ENCODE assay signal across 17 mouse cellular contexts in the genomic region with DNA sequence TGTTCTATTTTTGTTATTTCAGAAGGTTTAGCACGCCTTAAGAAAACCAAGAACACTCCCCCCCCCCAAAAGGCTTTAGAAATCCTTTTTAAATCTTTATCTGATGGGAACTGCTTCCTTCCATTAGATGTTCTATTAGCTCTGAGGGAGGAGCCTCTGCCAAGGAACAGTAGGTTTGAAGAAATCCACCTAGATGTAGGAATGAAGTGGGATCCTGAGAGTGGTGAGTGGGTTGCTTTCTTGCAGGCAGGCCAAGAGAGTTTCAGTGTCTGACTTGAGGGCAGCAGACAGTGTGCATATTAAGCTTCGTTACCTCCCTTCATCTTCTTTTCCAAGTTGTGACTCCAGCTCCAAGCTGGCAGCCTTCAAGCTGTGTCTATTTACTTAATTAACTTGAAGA. TPM values are rescaled to one million over a fixed set of nuclear protein-coding genes. Genes with fewer than 3 reads are reported as not detected.
DNase-seq lines count a peak whose midpoint lies in the region; ATAC-seq and TF ChIP-seq lines count a peak whose summit lies in the region.
"Had no signal": no experiment of that assay in that cellular context is flagged by ENCODE, and none has a peak within 500 bp of the region (broad histone marks: within the 10 kb centered on the region; RNA-seq: fewer than 3 reads in every experiment).

No protein-coding gene starts in this region.

- DNase-seq in forebrain, embryonic 14.5 days (ENCODE audit: low spot score): no peak
- no peak for DNase-seq in layer of hippocampus, adult 2 months (ENCODE audit: low spot score in 2 of 2)
- no peak for DNase-seq in layer of hippocampus, adult 18-20 months (ENCODE audit: low spot score in 2 of 2)
- peak; percentile 10 for DNase-seq in brain, embryonic 14.5 days (ENCODE audit: low read depth)
- peak; percentile 11 for DNase-seq in induced T-regulatory cell, adult 2 months (ENCODE audit: low read depth)
- DNase-seq in kidney, adult 8-10 months: no peak
- DNase-seq: cerebellum, postnatal 36 days; kidney, adult 9 months; kidney, postnatal 36 days; liver, postnatal 0 days; thymus, postnatal 36 days had no signal

- no peak overlapping the region for H3K4me2 ChIP-seq in forebrain, embryonic 12.5 days
- no peak overlapping the region for H3K4me2 ChIP-seq in forebrain, embryonic 14.5 days (ENCODE audit: low read length)
- H3K4me2 ChIP-seq: intestine, embryonic 15.5 days had no signal

- no peaks in the 10 kb centered on the region for H3K27me3 ChIP-seq in forebrain, embryonic 12.5 days
- no peaks in the 10 kb centered on the region for H3K27me3 ChIP-seq in forebrain, embryonic 14.5 days (replicated peaks; ENCODE audit: control insufficient read depth, insufficient read depth, low read length)
- H3K27me3 ChIP-seq: intestine, embryonic 15.5 days had no signal

- no peak for ATAC-seq in forebrain, embryonic 12.5 days (ENCODE audit: low FRiP score)
- no peak for ATAC-seq in forebrain, embryonic 14.5 days
- no peak for ATAC-seq in activated CD4-positive, CD25-positive, alpha-beta regulatory T cell, adult 4 months
- ATAC-seq: liver, postnatal 0 days had no signal

- peak overlapping the region; percentile 61; the same call in 1 of the 2 replicates for H3K27ac ChIP-seq in forebrain, embryonic 12.5 days
- no peak overlapping the region; the same call in 1 of the 2 replicates for H3K27ac ChIP-seq in forebrain, embryonic 14.5 days (ENCODE audit: low read depth, low read length)
- peak overlapping the region; percentile 78 for H3K27ac ChIP-seq in layer of hippocampus, adult 2 months
- H3K27ac ChIP-seq: heart, embryonic 10.5 days; intestine, embryonic 15.5 days; macrophage had no signal

- 32% methylated on average over 2 of the region's 2 CpGs for WGBS in forebrain, embryonic 12.5 days
- WGBS in forebrain, embryonic 14.5 days: 13% methylated on average over 2 of the region's 2 CpGs

- no peaks in the 10 kb centered on the region for H3K9me3 ChIP-seq in forebrain, embryonic 12.5 days
- no peaks in the 10 kb centered on the region for H3K9me3 ChIP-seq in forebrain, embryonic 14.5 days (replicated peaks; ENCODE audit: control insufficient read depth, low read length)
- H3K9me3 ChIP-seq: heart, embryonic 10.5 days; intestine, embryonic 15.5 days had no signal

- TF ChIP-seq CTCF in layer of hippocampus, adult 2 months (conservative IDR thresholded peaks at IDR 0.05): no peak
- TF ChIP-seq CTCF in brain, embryonic 14.5 days (IDR thresholded peaks at IDR 0.05; ENCODE audit: borderline replicate concordance, extremely low read depth, insufficient read depth, insufficient read length): no peak

- peaks cover 19% of the 10 kb centered on the region for H3K4me1 ChIP-seq in forebrain, embryonic 12.5 days
- H3K4me1 ChIP-seq in forebrain, embryonic 14.5 days (ENCODE audit: control insufficient read depth, insufficient read depth, low read length): no peaks in the 10 kb centered on the region; the same call in 1 of the 2 replicates
- H3K4me1 ChIP-seq: heart, embryonic 10.5 days; intestine, embryonic 15.5 days had no signal

- no peaks in the 10 kb centered on the region for H3K36me3 ChIP-seq in forebrain, embryonic 12.5 days (replicated peaks)
- peaks cover 5% of the 10 kb centered on the region; the same call in 1 of the 2 replicates for H3K36me3 ChIP-seq in forebrain, embryonic 14.5 days (ENCODE audit: control insufficient read depth, insufficient read depth, low read length)
- H3K36me3 ChIP-seq: intestine, embryonic 15.5 days had no signal

- TF ChIP-seq POLR2A in brain, embryonic 14.5 days (IDR thresholded peaks at IDR 0.05; ENCODE audit: borderline replicate concordance, extremely low read depth, insufficient read depth, insufficient read length, poor library complexity, severe bottlenecking): no peak

- no peak overlapping the region for H3K9ac ChIP-seq in forebrain, embryonic 12.5 days
- H3K9ac ChIP-seq in forebrain, embryonic 14.5 days (ENCODE audit: low read length): no peak overlapping the region
- H3K9ac ChIP-seq: intestine, embryonic 15.5 days; liver, postnatal 0 days had no signal

- no peak overlapping the region for H3K4me3 ChIP-seq in forebrain, embryonic 12.5 days (replicated peaks)
- H3K4me3 ChIP-seq in forebrain, embryonic 14.5 days (ENCODE audit: low read depth, low read length): no peak overlapping the region
- no peak overlapping the region for H3K4me3 ChIP-seq in layer of hippocampus, adult 2 months
- H3K4me3 ChIP-seq: gastrocnemius, adult 2 months; heart, embryonic 10.5 days; intestine, embryonic 15.5 days had no signal

RNA-seq across cellular contexts. Expression of gene Grhl1, which starts 34.9 kb away (rescaled TPM):
- polyA plus RNA-seq in forebrain, embryonic 12.5 days (2016; fragmentation: Nextera tagmentation; extraction: Ambion mirVana): 0.52 and 1.0 TPM in 2 replicates
- 0.72 and 0.79 TPM in 2 replicates for polyA plus RNA-seq in forebrain, embryonic 14.5 days (2014; fragmentation: Nextera tagmentation; extraction: Ambion mirVana)
- total RNA-seq in layer of hippocampus, adult 2 months (2021): 10 to 100 TPM; 30.2 to 32.5 TPM
- total RNA-seq in layer of hippocampus, adult 18-20 months (2021): 10 to 100 TPM; 26.4 to 30.5 TPM
- polyA plus RNA-seq in brain, embryonic 14.5 days (2012; rRNA removed): 1.1 and 1.3 TPM in 2 replicates
- polyA plus RNA-seq in activated CD4-positive, CD25-positive, alpha-beta regulatory T cell, adult 4 months (2017; shearing (Covaris generic)): 1 to 10 TPM; 4.5 to 4.6 TPM

RNA-seq across cellular contexts. Expression of gene Taf1b, which starts 39.0 kb away (rescaled TPM):
- 34.5 and 34.6 TPM in 2 replicates for polyA plus RNA-seq in forebrain, embryonic 12.5 days (2016; fragmentation: Nextera tagmentation; extraction: Ambion mirVana)
- polyA plus RNA-seq in forebrain, embryonic 14.5 days (2014; fragmentation: Nextera tagmentation; extraction: Ambion mirVana): 40.6 and 48.1 TPM in 2 replicates
- total RNA-seq in layer of hippocampus, adult 2 months (2021): 10 to 100 TPM; 34.4 to 35.3 TPM
- 10 to 100 TPM; 30.1 to 37.2 TPM for total RNA-seq in layer of hippocampus, adult 18-20 months (2021)
- polyA plus RNA-seq in brain, embryonic 14.5 days (2012; rRNA removed): 20.3 and 20.9 TPM in 2 replicates
- 10 to 100 TPM; 66.2 to 68.5 TPM for polyA plus RNA-seq in activated CD4-positive, CD25-positive, alpha-beta regulatory T cell, adult 4 months (2017; shearing (Covaris generic))

Comparison
In these comparisons a context has a peak if more than half of its experiments do, and no peak if none do; other contexts are left out.
1. DNase-seq: peak in brain, embryonic 14.5 days (single experiment) and induced T-regulatory cell, adult 2 months (single experiment); none in forebrain, embryonic 14.5 days (single experiment), layer of hippocampus, adult 2 months (0 of 2), layer of hippocampus, adult 18-20 months (0 of 2) and kidney, adult 8-10 months (0 of 2).